Mouse (Mus musculus) E14TG2a.4 (cell line): ENCODE data around the gene Zfp518b.

Experiments used
- H3K27me3 ChIP-seq: 2 replicates; pipeline ENCODE4 v1.6.1; 2014; ENCODE audit warnings: low read length, control low read depth; ENCODE audit not compliant: insufficient read depth
- H3K36me3 ChIP-seq: 2 replicates; pipeline ENCODE4 v1.6.1; 2014; ENCODE audit warnings: low read length, control low read depth; ENCODE audit not compliant: insufficient read depth
- H3K4me1 ChIP-seq: replicated peaks from 2 replicates; pipeline ENCODE4 v1.6.1; 2014; ENCODE audit warnings: low read depth, low read length, control low read depth
- H3K4me3 ChIP-seq: replicated peaks from 2 replicates; pipeline ENCODE4 v1.5.1; 2014; ENCODE audit warnings: mild to moderate bottlenecking, low read length
- H3K9me3 ChIP-seq: 2 replicates; pipeline ENCODE4 v1.6.1; 2014; ENCODE audit warnings: low read length, control low read depth
- CTCF ChIP-seq: conservative IDR thresholded peaks from 2 replicates; pipeline ENCODE4 v1.5.1; 2014; ENCODE audit warnings: low read length
- NANOG ChIP-seq: IDR thresholded peaks from 2 replicates; pipeline ENCODE4 v1.6.1; 2014; ENCODE audit warnings: borderline replicate concordance, low read length, mixed read lengths
- POU5F1 ChIP-seq: IDR thresholded peaks from 2 replicates; pipeline ENCODE4 v1.6.1; 2014; ENCODE audit warnings: low read length, borderline replicate concordance

Gene Zfp518b

DNA sequence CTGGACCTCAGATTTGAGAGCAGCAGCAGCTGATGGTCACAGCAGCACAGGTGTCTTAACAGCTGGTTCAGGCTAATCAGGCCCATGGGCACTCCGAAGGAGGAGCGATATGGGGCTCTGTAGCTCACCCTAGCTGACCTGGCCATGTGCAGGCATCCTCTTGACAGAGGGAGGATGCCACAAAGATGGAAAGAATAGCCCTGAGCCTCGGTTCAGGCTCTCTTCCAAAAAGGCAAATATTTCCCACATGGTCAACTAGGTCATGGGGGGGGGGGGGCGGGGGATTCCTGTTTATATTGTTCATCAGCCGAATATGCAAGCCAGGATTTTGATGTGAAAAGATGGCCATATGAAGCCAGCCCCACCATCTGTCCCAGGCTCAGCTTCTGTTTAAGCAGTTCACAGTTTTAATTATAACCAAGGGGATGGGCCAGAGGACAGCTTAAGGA lies 48.3 kb downstream of the Zfp518b start:
- Histone ChIP-seq H3K27me3 (no peaks in the 10 kb centered on the region), H3K9me3 (no peaks in the 10 kb centered on the region), H3K4me1 (peaks cover 42% of the 10 kb centered on the region), H3K4me3 (no peak overlapping the region), H3K36me3 (no peaks in the 10 kb centered on the region)
- TF ChIP-seq POU5F1: no peak
- no peak for TF ChIP-seq NANOG
- TF ChIP-seq CTCF: no peak

DNA sequence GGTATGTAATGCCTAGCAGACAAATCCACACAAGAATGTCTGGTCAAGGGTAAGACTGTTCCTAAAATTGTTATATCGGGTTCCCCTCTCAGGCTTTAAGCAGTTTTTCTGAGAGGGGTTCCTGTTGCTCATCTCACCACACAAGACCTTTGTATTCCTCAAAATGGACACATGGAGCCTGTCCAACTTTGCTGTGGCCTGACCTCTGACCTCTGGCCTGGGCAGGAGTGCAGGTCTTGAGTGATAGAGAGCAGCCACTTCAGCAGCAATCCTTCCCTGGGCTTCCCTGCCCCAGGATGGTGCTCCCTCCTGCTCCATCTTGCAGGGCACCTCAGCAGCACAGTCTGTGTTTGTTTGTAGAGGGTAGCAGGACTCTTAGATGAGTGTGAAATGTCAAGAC lies 48.9 kb downstream of the Zfp518b start:
- Histone ChIP-seq H3K9me3 (no peaks in the 10 kb centered on the region), H3K36me3 (no peaks in the 10 kb centered on the region), H3K4me3 (no peak overlapping the region), H3K4me1 (peaks cover 42% of the 10 kb centered on the region), H3K27me3 (no peaks in the 10 kb centered on the region)
- no peak for TF ChIP-seq POU5F1
- TF ChIP-seq CTCF: no peak
- TF ChIP-seq NANOG: no peak

DNA sequence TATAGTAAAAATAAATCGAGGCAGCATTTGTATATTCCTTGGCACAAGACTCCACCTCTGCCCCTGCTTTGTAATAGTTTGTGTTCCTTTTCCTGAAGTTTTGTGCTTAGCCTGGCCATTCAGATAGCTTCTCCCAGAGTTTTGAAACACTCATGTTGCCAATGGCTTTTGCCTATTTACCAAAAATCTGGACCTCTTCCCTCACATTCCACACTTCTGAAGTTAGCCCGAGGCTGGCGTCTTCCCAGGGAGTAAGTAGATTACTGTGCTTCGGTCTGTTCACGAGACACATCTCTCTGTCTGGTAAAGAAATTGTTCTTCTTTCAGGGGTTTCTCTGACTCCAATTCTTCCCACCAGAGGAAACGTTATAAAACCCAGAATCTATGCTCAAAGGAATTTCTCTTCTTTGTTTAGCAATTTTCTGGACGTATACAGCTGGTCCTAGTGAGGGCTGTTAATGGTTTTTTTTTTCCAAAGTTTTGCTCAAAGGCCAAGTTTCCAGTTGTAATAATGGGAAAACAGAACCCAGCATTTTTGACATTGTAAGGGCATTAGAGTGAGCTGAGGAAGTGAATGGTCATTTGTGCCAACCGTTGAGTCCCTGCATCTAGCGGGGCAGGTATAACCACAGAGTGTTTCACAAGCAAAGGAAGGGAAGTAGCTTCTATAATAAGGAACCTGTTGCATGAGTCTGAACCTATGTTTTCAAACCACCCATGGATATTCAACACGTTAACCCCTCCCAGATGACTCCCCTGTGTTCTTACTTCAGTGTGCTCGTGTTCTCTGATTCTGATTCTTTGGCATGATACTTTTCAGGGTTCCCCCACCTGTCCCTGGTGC lies 50.1 kb downstream of the Zfp518b start:
- Histone ChIP-seq H3K27me3 (no peaks in the 10 kb centered on the region), H3K4me3 (no peak overlapping the region), H3K9me3 (no peaks in the 10 kb centered on the region), H3K4me1 (peaks cover 50% of the 10 kb centered on the region), H3K36me3 (no peaks in the 10 kb centered on the region)
- TF ChIP-seq POU5F1 (no peak), CTCF (no peak), NANOG (no peak)

DNA sequence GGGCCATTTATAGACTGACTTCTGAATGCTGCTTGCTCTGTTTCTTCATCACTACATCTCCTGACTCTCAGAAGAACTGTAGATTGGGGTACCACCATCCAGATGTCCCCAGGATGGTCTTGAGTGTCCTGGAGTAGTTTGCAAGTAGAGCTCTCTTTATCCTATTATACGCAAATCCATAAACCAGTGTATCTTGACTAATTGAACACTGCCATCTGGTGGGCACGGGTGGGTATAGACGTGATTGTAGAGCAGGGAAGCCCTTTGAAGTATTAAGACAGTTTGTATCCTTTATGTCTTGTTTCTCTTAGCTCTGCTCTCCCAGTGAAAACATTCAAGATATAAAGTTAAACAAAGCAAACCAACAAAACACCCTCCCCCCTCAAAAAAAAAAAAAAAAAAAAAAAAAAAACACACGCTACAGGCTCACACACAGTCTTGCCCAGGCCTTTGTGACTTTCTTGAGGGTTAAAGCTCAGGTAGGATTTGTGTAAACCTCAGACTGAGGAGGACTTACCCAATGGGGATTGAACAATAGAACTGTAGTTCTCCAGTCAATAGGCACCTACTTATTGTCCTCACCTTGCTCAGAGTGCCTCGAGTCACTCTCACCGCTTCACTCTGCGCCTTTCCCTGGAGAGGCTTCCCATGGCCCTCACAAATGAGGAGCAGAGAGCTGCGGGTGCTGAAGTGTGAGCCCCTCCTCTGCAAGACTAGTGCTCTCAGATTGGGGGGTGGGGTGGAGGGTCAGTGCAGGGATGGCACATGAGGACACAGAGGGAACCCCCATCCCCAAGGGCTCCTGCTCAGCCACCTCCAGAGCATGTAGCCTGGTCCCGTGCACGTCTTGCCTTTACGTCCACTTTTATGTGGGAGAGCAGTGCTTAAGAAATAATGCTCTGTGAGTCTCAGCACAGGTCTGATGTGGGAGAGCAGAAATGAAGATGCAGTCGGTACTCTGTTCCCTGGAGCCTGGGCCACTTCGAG lies 51.9 kb downstream of the Zfp518b start:
- H3K36me3 ChIP-seq: no peaks in the 10 kb centered on the region
- no peak overlapping the region for H3K4me3 ChIP-seq
- no peaks in the 10 kb centered on the region for H3K27me3 ChIP-seq
- TF ChIP-seq NANOG: no peak
- TF ChIP-seq CTCF: peak; percentile 62
- TF ChIP-seq POU5F1: no peak
- H3K4me1 ChIP-seq: peaks cover 60% of the 10 kb centered on the region
- no peaks in the 10 kb centered on the region for H3K9me3 ChIP-seq

DNA sequence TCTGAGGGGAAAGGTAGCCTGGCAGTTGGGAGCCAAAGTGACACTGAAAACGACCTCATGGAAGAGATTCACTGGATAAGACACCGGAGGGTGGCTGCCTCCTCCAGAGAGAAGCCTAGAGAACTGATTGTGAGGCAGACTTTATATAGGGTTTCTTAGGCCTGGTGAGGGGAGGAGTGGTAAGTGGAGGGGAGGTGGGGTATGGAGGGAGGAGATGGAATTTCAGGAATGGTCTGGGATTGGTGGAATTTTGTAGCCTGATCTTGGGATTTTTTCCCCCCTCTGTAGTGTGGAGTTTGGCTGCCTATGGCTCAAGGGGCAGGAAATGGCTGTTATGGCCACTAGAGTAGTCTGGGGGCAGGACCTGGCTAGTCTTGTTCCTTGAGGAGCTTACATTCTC lies 56.6 kb downstream of the Zfp518b start:
- Histone ChIP-seq H3K4me3 (no peak overlapping the region), H3K9me3 (peaks cover 13% of the 10 kb centered on the region), H3K36me3 (no peaks in the 10 kb centered on the region), H3K27me3 (no peaks in the 10 kb centered on the region), H3K4me1 (peaks cover 39% of the 10 kb centered on the region)
- TF ChIP-seq POU5F1: no peak
- no peak for TF ChIP-seq CTCF
- TF ChIP-seq NANOG: no peak

DNA sequence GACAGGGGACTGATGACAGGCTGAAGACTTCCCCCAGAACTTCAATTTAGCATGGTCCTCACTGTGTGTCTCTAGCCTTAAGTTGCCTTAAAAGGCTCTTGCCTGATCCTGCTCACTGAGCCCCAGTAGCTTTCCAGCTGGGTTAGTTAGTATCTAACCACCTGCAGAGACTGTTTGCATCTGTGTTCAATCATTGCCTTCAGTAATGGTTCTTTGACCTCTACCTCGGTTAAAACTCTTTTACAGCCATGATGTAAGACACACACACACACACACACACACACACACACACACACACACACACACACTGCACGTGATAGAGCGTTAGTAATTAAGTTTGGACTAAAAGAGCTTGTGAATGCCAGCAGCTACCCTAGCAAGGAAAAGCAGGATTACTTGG lies 57.7 kb downstream of the Zfp518b start:
- no peaks in the 10 kb centered on the region for H3K36me3 ChIP-seq
- peaks cover 30% of the 10 kb centered on the region for H3K4me1 ChIP-seq
- H3K4me3 ChIP-seq: no peak overlapping the region
- no peaks in the 10 kb centered on the region for H3K27me3 ChIP-seq
- TF ChIP-seq POU5F1: no peak
- TF ChIP-seq CTCF: no peak
- TF ChIP-seq NANOG: no peak
- peaks cover 13% of the 10 kb centered on the region for H3K9me3 ChIP-seq

DNA sequence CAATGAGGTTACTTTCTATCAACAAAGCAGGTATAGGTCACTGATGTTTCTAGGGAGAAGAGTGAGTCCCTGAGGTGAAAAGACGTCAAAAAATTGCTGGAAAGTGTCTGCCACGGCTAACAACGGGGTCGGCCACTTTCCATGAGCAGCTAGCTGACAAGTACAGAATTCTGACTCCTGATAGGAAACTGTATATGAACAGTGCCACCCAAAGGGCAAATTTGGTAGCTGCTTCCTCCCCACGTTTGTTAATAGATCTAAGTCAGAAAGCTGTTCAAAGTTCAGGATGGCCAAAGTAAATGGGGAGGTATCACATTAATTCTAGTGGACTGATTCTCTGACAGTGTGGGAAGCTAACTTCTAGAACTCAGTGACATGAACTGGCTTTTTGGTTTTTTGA lies 63.8 kb downstream of the Zfp518b start:
- Histone ChIP-seq H3K4me1 (no peaks in the 10 kb centered on the region; the same call in 1 of the 2 replicates), H3K36me3 (no peaks in the 10 kb centered on the region), H3K27me3 (no peaks in the 10 kb centered on the region)

DNA sequence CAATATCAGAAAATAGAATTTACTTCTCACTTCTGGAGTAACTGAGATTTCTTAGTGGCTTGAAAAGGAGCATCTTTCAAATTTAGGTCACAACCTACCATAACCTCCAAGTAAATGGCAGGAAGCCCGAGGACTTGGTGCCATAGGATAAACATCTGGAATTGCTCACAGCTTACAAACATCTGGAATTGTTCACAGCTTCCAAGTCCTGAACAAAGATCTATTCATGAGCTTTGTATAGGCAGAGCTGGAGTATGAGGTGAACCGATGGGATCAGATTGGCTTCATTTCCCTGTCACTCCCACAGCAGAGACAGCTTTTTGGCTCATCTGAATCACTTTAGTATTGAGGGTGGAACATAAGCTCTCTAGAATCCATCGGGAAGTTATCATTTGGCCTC lies 65.7 kb downstream of the Zfp518b start:
- TF ChIP-seq POU5F1: no peak
- no peak for TF ChIP-seq NANOG
- TF ChIP-seq CTCF: no peak
- Histone ChIP-seq H3K4me3 (no peak overlapping the region), H3K4me1 (no peaks in the 10 kb centered on the region; the same call in 1 of the 2 replicates), H3K9me3 (no peaks in the 10 kb centered on the region), H3K36me3 (no peaks in the 10 kb centered on the region), H3K27me3 (no peaks in the 10 kb centered on the region; the same call in 1 of the 2 replicates)

More for the DNA sequence above, 63.8 kb downstream of the Zfp518b start:
- H3K4me3 ChIP-seq: no peak overlapping the region
- H3K9me3 ChIP-seq: peaks cover 13% of the 10 kb centered on the region
- TF ChIP-seq NANOG (no peak), POU5F1 (no peak), CTCF (peak; percentile 50)
